Mouse (Mus musculus) B cell, adult 62 days (primary cell): ENCODE results near the gene Olfr1255. TPM values are rescaled to one million over a fixed set of nuclear protein-coding genes. Genes with fewer than 3 reads are reported as not detected.

Source experiments
- total RNA-seq: library from RNA; stranded (reverse); gene quantifications from 4 replicates; pipeline ENCODE4 v1.2.4, GENCODE M21; 2023

The Olfr1255 gene
- total RNA-seq, result not detected in 4 replicates

DNA sequence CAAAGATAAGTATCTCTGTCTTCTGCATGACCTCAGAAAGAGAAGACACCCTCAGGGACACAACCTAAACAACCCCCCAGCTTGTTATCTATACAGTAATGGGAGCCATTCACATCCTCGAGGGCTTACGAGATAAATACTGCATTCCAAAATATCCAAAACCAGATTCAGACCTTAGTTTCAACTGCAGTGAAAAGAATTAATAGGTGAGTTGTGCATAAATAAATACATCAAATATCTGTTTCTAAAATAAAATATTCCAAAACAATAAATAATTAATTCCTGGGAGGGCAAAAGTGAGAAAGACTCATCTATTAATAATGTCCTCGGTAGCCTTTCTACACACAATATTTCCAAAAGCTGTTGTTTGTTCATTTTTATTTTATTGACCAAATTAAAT is at the start of gene Olfr1255:
Olfr1255 (plus strand) TSS at position 301 of the 400 bp plus-strand sequence.

DNA sequence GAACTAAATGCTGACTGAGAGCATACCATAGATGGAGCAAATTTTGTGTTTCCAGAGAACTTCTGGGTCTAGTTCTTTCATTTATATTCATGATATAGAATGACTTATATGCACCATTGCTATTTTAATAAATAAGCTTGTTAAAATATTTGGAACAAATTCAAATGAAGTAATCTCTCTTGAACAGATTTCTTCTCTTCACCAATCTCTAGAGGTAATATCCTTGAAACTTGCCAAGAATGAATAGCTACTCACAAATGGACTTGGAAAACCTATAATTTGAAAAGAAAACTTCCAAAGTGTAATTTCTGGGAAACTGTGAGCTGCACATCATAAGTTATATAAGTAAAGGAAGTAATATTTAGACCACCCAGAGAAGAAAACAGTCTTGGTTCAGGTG is 18.3 kb upstream of the Olfr1255 start, which contains the start of gene Olfr1254:
Olfr1254 (minus strand) TSS at position 101 of the 400 bp plus-strand sequence.

DNA sequence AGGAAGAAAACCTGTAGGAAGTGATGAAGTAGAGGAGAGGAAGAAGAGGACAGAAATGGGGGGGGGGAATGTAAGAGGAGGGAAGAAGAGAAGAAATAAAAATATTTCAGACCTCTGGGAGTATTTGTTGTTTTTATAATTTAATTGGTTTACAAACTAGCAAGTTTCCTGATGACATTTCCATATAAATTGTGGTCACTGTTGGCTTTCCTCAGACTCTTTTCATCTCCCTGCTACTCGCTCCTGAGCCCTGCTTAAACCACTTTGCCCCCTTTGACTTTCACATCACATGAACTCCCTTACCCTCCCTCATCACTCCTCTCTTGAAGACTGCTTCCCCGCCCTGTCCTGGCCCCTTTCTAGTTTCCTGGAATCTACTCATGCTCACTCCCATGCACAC is 29.6 kb downstream of the Olfr1255 start, which contains the start of gene Olfr1256:
Olfr1256 (minus strand) TSS at position 101 of the 400 bp plus-strand sequence.

DNA sequence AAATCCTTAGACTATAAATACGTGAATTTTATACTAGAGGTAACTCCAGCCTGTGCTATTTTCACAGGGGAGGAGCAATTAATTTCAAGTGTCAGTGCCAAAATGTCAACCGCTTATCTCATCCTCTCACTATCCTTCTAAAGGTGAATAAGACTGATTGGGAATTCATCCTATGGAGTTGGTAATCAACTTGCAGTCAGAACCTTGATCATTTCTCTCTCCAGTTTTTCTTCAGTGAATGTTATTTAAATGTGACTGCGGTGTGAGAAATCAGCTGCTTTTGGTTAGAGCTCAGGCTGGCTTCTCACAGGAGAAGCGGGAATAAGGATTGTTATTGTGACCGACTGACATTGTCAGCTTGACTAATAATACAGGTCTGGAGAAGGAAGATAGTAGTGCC is 36.3 kb downstream of the Olfr1255 start, which contains the start of gene Olfr48:
Olfr48 (minus strand) TSS at position 101 of the 400 bp plus-strand sequence.

Other genes with a start within 250 kb of the Olfr1255 start
- gene Olfr1245, start 233.6 kb upstream of the Olfr1255 start, total RNA-seq, result not detected in 4 replicates
- gene Olfr1246, start 218.9 kb upstream of the Olfr1255 start, total RNA-seq, result not detected in 4 replicates
- 0.14 to 0.15 TPM (median 0.15 TPM) in 3 of 4 replicates, not detected in the other for gene Olfr1247, start 197.9 kb upstream of the Olfr1255 start, total RNA-seq
- gene Olfr1248, start 193.8 kb upstream of the Olfr1255 start, total RNA-seq, result not detected in 4 replicates
- gene Olfr1249, start 177.1 kb upstream of the Olfr1255 start, total RNA-seq, result not detected in 4 replicates
- not detected in 4 replicates for gene Olfr1250, start 150.6 kb upstream of the Olfr1255 start, total RNA-seq
- gene Olfr1251, start 140.1 kb upstream of the Olfr1255 start, total RNA-seq, result not detected in 4 replicates
- not detected in 4 replicates for gene Olfr1252, start 87.0 kb upstream of the Olfr1255 start, total RNA-seq
- gene Olfr1253, start 55.0 kb upstream of the Olfr1255 start, total RNA-seq, result not detected in 4 replicates
- gene Olfr1254, start 18.4 kb upstream of the Olfr1255 start, total RNA-seq, result not detected in 4 replicates
- not detected in 4 replicates for gene Olfr1256, start 29.5 kb downstream of the Olfr1255 start, total RNA-seq
- gene Olfr48, start 36.2 kb downstream of the Olfr1255 start, total RNA-seq, result not detected in 4 replicates
- not detected in 4 replicates for gene Olfr1257, start 66.4 kb downstream of the Olfr1255 start, total RNA-seq
- gene Olfr1258, start 115.3 kb downstream of the Olfr1255 start, total RNA-seq, result not detected in 4 replicates
- gene Olfr1259, start 136.6 kb downstream of the Olfr1255 start, total RNA-seq, result not detected in 4 replicates
- not detected in 4 replicates for gene Olfr1260, start 162.3 kb downstream of the Olfr1255 start, total RNA-seq
- gene Olfr1261, start 179.2 kb downstream of the Olfr1255 start, total RNA-seq, result not detected in 4 replicates
- gene Olfr1262, start 188.1 kb downstream of the Olfr1255 start, total RNA-seq, result not detected in 4 replicates
- gene Olfr1263, start 200.1 kb downstream of the Olfr1255 start, total RNA-seq, result not detected in 4 replicates
- gene Olfr1264, start 213.5 kb downstream of the Olfr1255 start, total RNA-seq, result not detected in 4 replicates
- 0.09 TPM in 1 of 4 replicates, not detected in the others for gene Olfr1265, start 223.3 kb downstream of the Olfr1255 start, total RNA-seq